Mouse (Mus musculus): ENCODE results near the gene Tnfrsf25. TPM values are rescaled to one million over a fixed set of nuclear protein-coding genes. Genes with fewer than 3 reads are reported as not detected.

The Tnfrsf25 gene
- total and polyA plus RNA-seq, 2 experiments from 2014 or later: 0.49 to 0.99 TPM

GRCm38 (mm10) chr4:152072121-152072601 lies 43.6 kb upstream of the Tnfrsf25 start, which contains the start of gene Plekhg5:
Gene Plekhg5, plus strand, starts transcription at chr4:152072498.
- Histone ChIP-seq H3K36me3 (ENCODE audit: insufficient read depth, low read length) (no peaks in the 10 kb centered on the region), H3K9ac (replicated peaks; ENCODE audit: low read length, poor library complexity, severe bottlenecking) (no peak within 1 kb of the TSS; the same call in 1 of the 2 replicates), H3K4me1 (ENCODE audit: insufficient read depth, low read length) (no peaks in the 10 kb centered on the region), H3K4me3 (ENCODE audit: low read depth, low read length) (no peak within 1 kb of the TSS), H3K9me3 (ENCODE audit: low read length) (no peaks in the 10 kb centered on the region), H3K27ac (ENCODE audit: low read depth, low read length) (no peak within 1 kb of the TSS), H3K4me2 (ENCODE audit: low read depth, low read length, poor library complexity, severe bottlenecking) (no peak within 1 kb of the TSS), H3K27me3 (ENCODE audit: insufficient read depth, low read length) (no peaks in the 10 kb centered on the region)
- 46% methylated on average over 10 of the region's 10 CpGs for WGBS
- ATAC-seq (ENCODE audit: low FRiP score) (no peak), DNase-seq (ENCODE audit: low spot score) (peak; percentile 70)
- no peak for TF ChIP-seq CTCF (IDR thresholded peaks at IDR 0.05)

- no peak overlapping the region for H3K4me2 ChIP-seq (ENCODE audit: low read depth, low read length, poor library complexity, severe bottlenecking)
- 52% methylated on average over 10 of the region's 10 CpGs for WGBS
Observed at GRCm38 (mm10) chr4:152072655-152073054, 43.1 kb upstream of the Tnfrsf25 start.

GRCm38 (mm10) chr4:152073715-152074114 lies 42.0 kb upstream of the Tnfrsf25 start:
- no peak for TF ChIP-seq CTCF (IDR thresholded peaks at IDR 0.05)
- H3K9me3 ChIP-seq (ENCODE audit: low read length): no peaks in the 10 kb centered on the region
- H3K27me3 ChIP-seq (ENCODE audit: insufficient read depth, low read length): no peaks in the 10 kb centered on the region
- no peaks in the 10 kb centered on the region for H3K36me3 ChIP-seq (ENCODE audit: insufficient read depth, low read length)
- H3K4me1 ChIP-seq (ENCODE audit: insufficient read depth, low read length): no peaks in the 10 kb centered on the region
- ATAC-seq (ENCODE audit: low FRiP score): no peak
- H3K4me3 ChIP-seq (ENCODE audit: low read depth, low read length): no peak overlapping the region
- no peak overlapping the region for H3K4me2 ChIP-seq (ENCODE audit: low read depth, low read length, poor library complexity, severe bottlenecking)
- DNase-seq (ENCODE audit: low spot score): no peak
- no peak overlapping the region for H3K9ac ChIP-seq (replicated peaks; ENCODE audit: low read length, poor library complexity, severe bottlenecking)
- 80% methylated on average over 6 of the region's 6 CpGs for WGBS
- H3K27ac ChIP-seq (ENCODE audit: low read depth, low read length): no peak overlapping the region

More at GRCm38 (mm10) chr4:152072655-152073054, 43.1 kb upstream of the Tnfrsf25 start:
- Histone ChIP-seq H3K4me3 (ENCODE audit: low read depth, low read length) (no peak overlapping the region), H3K27me3 (ENCODE audit: insufficient read depth, low read length) (no peaks in the 10 kb centered on the region), H3K9me3 (ENCODE audit: low read length) (no peaks in the 10 kb centered on the region), H3K36me3 (ENCODE audit: insufficient read depth, low read length) (no peaks in the 10 kb centered on the region), H3K4me1 (ENCODE audit: insufficient read depth, low read length) (no peaks in the 10 kb centered on the region), H3K27ac (ENCODE audit: low read depth, low read length) (no peak overlapping the region), H3K9ac (replicated peaks; ENCODE audit: low read length, poor library complexity, severe bottlenecking) (no peak overlapping the region)
- DNase-seq (ENCODE audit: low spot score) (no peak), ATAC-seq (ENCODE audit: low FRiP score) (no peak)
- TF ChIP-seq CTCF (IDR thresholded peaks at IDR 0.05): no peak

DNA sequence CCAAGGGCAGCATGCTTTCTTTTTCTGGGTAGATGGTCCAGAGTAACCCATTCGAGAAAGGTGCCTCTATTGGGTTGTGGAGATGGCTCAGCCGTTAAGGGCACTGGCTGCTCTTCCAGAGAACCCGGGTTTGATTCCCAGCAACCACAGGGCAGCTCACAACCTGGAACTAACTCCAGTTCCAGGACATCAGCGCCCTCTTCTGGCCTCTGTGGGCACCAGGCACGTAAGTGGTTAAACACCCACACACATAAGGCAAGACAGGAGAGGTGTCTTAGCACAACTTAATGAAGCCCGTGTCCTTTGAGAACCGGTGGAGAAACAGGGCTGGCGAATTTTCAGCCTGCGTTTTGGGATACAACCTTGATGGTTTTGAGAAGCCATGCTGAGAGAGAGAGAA lies 41.2 kb upstream of the Tnfrsf25 start:
- no peaks in the 10 kb centered on the region for H3K36me3 ChIP-seq (ENCODE audit: insufficient read depth, low read length)
- H3K27me3 ChIP-seq (ENCODE audit: insufficient read depth, low read length): no peaks in the 10 kb centered on the region
- H3K4me1 ChIP-seq (ENCODE audit: insufficient read depth, low read length): no peaks in the 10 kb centered on the region
- H3K9ac ChIP-seq (replicated peaks; ENCODE audit: low read length, poor library complexity, severe bottlenecking): no peak overlapping the region
- no peak overlapping the region for H3K4me3 ChIP-seq (ENCODE audit: low read depth, low read length)
- H3K9me3 ChIP-seq (ENCODE audit: low read length): no peaks in the 10 kb centered on the region
- ATAC-seq (ENCODE audit: low FRiP score) (no peak), DNase-seq (ENCODE audit: low spot score) (no peak)
- H3K4me2 ChIP-seq (ENCODE audit: low read depth, low read length, poor library complexity, severe bottlenecking): no peak overlapping the region
- WGBS: 87% methylated on average over 9 of the region's 9 CpGs
- peak; percentile 19 for TF ChIP-seq CTCF (IDR thresholded peaks at IDR 0.05)
- no peak overlapping the region for H3K27ac ChIP-seq (ENCODE audit: low read depth, low read length)

GRCm38 (mm10) chr4:152077191-152077590 lies 38.5 kb upstream of the Tnfrsf25 start:
- WGBS: 86% methylated on average over 9 of the region's 9 CpGs
- DNase-seq (ENCODE audit: low spot score) (no peak), ATAC-seq (ENCODE audit: low FRiP score) (no peak)
- Histone ChIP-seq H3K36me3 (ENCODE audit: insufficient read depth, low read length) (no peaks in the 10 kb centered on the region), H3K4me3 (ENCODE audit: low read depth, low read length) (no peak overlapping the region), H3K9me3 (ENCODE audit: low read length) (no peaks in the 10 kb centered on the region), H3K9ac (replicated peaks; ENCODE audit: low read length, poor library complexity, severe bottlenecking) (no peak overlapping the region), H3K27me3 (ENCODE audit: insufficient read depth, low read length) (no peaks in the 10 kb centered on the region), H3K4me1 (ENCODE audit: insufficient read depth, low read length) (no peaks in the 10 kb centered on the region), H3K27ac (ENCODE audit: low read depth, low read length) (no peak overlapping the region), H3K4me2 (ENCODE audit: low read depth, low read length, poor library complexity, severe bottlenecking) (no peak overlapping the region)
- TF ChIP-seq CTCF (IDR thresholded peaks at IDR 0.05): no peak

DNA sequence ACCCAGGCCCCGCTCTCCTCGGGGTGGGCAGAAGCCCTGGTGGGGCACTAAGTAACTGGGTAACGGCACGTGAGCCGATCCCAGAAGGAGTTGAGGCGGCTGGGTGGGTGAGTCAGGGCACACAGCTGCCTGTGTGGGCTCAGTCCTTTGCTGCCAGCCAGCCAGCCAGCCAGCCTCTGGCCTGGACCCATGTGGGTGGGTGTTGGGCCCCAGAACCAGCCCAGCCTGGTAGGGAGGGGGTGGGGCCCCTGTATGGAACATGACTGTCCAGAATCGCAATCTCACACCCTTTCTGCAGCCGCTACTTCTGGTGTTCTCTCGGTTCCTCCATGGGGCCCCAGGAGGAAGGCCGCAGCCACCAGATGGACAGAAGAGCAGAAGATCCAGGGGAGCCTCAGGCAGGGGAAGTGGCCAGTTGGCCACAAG lies 37.6 kb upstream of the Tnfrsf25 start:
- Histone ChIP-seq H3K4me3 (ENCODE audit: low read depth, low read length) (no peak overlapping the region), H3K4me1 (ENCODE audit: insufficient read depth, low read length) (no peaks in the 10 kb centered on the region), H3K9ac (replicated peaks; ENCODE audit: low read length, poor library complexity, severe bottlenecking) (no peak overlapping the region), H3K27ac (ENCODE audit: low read depth, low read length) (no peak overlapping the region), H3K9me3 (ENCODE audit: low read length) (no peaks in the 10 kb centered on the region), H3K27me3 (ENCODE audit: insufficient read depth, low read length) (no peaks in the 10 kb centered on the region), H3K36me3 (ENCODE audit: insufficient read depth, low read length) (no peaks in the 10 kb centered on the region), H3K4me2 (ENCODE audit: low read depth, low read length, poor library complexity, severe bottlenecking) (no peak overlapping the region)
- DNase-seq (ENCODE audit: low spot score): no peak
- ATAC-seq (ENCODE audit: low FRiP score): no peak
- no peak for TF ChIP-seq CTCF (IDR thresholded peaks at IDR 0.05)
- 90% methylated on average over 10 of the region's 10 CpGs for WGBS
